Mouse (Mus musculus): Measurements from ENCODE around the gene Rai1. TPM values are rescaled to one million over a fixed set of nuclear protein-coding genes. Genes with fewer than 3 reads are reported as not detected.

Rai1 gene
- total and polyA plus RNA-seq, 3 experiments = 26.3 to 101 (median 56.7) TPM

- TF ChIP-seq MXI1 (IDR thresholded peaks at IDR 0.05; ENCODE audit: low read depth, low read length) (no peak), GABPA (IDR thresholded peaks at IDR 0.05; ENCODE audit: low read depth, low read length) (no peak), SIN3A (IDR thresholded peaks at IDR 0.05; ENCODE audit: low read length) (no peak)
Measured at GRCm38 (mm10) chr11:60153936-60154335, 49.1 kb downstream of the Rai1 start (continued).

GRCm38 (mm10) chr11:60155690-60156089 is 50.9 kb downstream of the Rai1 start:
- Histone ChIP-seq H3K9ac (ENCODE audit: control insufficient read depth, low read depth, low read length, poor library complexity, severe bottlenecking) (no peak overlapping the region), H3K79me2 (ENCODE audit: control insufficient read depth, insufficient read depth, low read length, poor library complexity) (no peaks in the 10 kb centered on the region), H3K27me3 (ENCODE audit: control insufficient read depth in 1 of 2, insufficient read depth in 2 of 2, low read length in 2 of 2) (no peaks in the 10 kb centered on the region), H3K9me3 (replicated peaks; ENCODE audit: insufficient read depth, low read length) (no peaks in the 10 kb centered on the region), H3K4me1 (ENCODE audit: control insufficient read depth in 1 of 2, insufficient read depth in 2 of 2, low read length in 2 of 2) (peaks cover 0 to 5% of the 10 kb centered on the region in 2 experiments; a peak in 2 of 4 replicates), H3K36me3 (ENCODE audit: control insufficient read depth in 1 of 2, insufficient read depth in 2 of 2, low read length in 2 of 2) (peaks cover 0 to 26% of the 10 kb centered on the region in 2 experiments; a peak in 3 of 4 replicates), H3K27ac (ENCODE audit: control insufficient read depth, low read depth, low read length) (no peak overlapping the region), H3K4me3 (ENCODE audit: control insufficient read depth in 1 of 2, insufficient read depth in 1 of 2, low read depth in 2 of 2, low read length in 2 of 2) (no peak overlapping the region)
- no peak for DNase-seq (ENCODE audit: low read depth, low spot score)
- TF ChIP-seq RCOR1 (IDR thresholded peaks at IDR 0.05; ENCODE audit: low read depth, low read length) (no peak), E2F4 (IDR thresholded peaks at IDR 0.05; ENCODE audit: borderline replicate concordance, low read depth, low read length) (no peak), NELFE (IDR thresholded peaks at IDR 0.05; ENCODE audit: low read depth, low read length) (no peak), GATA1 (IDR thresholded peaks at IDR 0.05; ENCODE audit: low read depth, low read length) (no peak), JUND (IDR thresholded peaks at IDR 0.05; ENCODE audit: low read depth, low read length) (no peak), SIN3A (IDR thresholded peaks at IDR 0.05; ENCODE audit: low read length) (no peak), TBP (IDR thresholded peaks at IDR 0.05; ENCODE audit: low read depth, low read length) (no peak), USF1 (IDR thresholded peaks at IDR 0.05; ENCODE audit: low read depth, low read length) (no peak), UBTF (IDR thresholded peaks at IDR 0.05; ENCODE audit: borderline replicate concordance, insufficient read depth, low read depth, low read length) (no peak), ZMIZ1 (IDR thresholded peaks at IDR 0.05; ENCODE audit: low read depth, low read length) (no peak), MXI1 (IDR thresholded peaks at IDR 0.05; ENCODE audit: low read depth, low read length) (no peak), CHD1 (IDR thresholded peaks at IDR 0.05; ENCODE audit: low read depth, low read length) (no peak)

DNA sequence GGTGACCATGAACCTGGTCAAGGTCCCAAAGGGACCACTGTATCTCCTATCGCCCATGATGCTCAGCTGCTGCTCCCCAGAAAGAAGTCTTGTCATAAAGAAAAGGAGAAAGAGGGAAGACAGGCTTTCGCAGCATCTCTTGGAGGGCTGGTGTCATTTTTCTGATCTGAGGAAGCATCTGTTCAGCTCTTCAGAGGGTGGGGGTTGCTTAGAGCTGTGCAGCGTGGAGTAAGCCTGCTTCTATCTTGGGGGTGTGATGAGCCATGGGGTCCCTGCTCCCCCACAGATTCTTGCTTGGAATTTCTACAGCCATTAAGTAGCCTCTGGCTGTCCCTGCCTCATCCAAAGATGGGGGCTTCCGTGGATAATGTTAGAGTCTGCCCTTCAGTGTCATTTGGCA is 53.5 kb downstream of the Rai1 start:
- H3K9ac ChIP-seq (ENCODE audit: control insufficient read depth, low read depth, low read length, poor library complexity, severe bottlenecking) = no peak overlapping the region
- no peak overlapping the region for H3K4me3 ChIP-seq (ENCODE audit: control insufficient read depth in 1 of 2, insufficient read depth in 1 of 2, low read depth in 2 of 2, low read length in 2 of 2)
- peaks cover 0 to 18% of the 10 kb centered on the region in 2 experiments; a peak in 2 of 4 replicates for H3K36me3 ChIP-seq (ENCODE audit: control insufficient read depth in 1 of 2, insufficient read depth in 2 of 2, low read length in 2 of 2)
- no peaks in the 10 kb centered on the region for H3K4me1 ChIP-seq (ENCODE audit: control insufficient read depth in 1 of 2, insufficient read depth in 2 of 2, low read length in 2 of 2)
- no peak overlapping the region for H3K27ac ChIP-seq (ENCODE audit: control insufficient read depth, low read depth, low read length)
- no peaks in the 10 kb centered on the region for H3K9me3 ChIP-seq (replicated peaks; ENCODE audit: insufficient read depth, low read length)
- no peaks in the 10 kb centered on the region for H3K79me2 ChIP-seq (ENCODE audit: control insufficient read depth, insufficient read depth, low read length, poor library complexity)
- no peak for DNase-seq (ENCODE audit: low read depth, low spot score)
- no peaks in the 10 kb centered on the region for H3K27me3 ChIP-seq (ENCODE audit: control insufficient read depth in 1 of 2, insufficient read depth in 2 of 2, low read length in 2 of 2)
- no peak for TF ChIP-seq UBTF (IDR thresholded peaks at IDR 0.05; ENCODE audit: borderline replicate concordance, insufficient read depth, low read depth, low read length)
- TF ChIP-seq EP300 (IDR thresholded peaks at IDR 0.05; ENCODE audit: low read depth in 1 of 2, low read length in 2 of 2) = no peak
- no peak for TF ChIP-seq RAD21 (IDR thresholded peaks at IDR 0.05; ENCODE audit: low read depth, low read length)

Data from MEL (cell line).